Mouse (Mus musculus): Measurements from ENCODE around the gene B3galt1. TPM values are rescaled to one million over a fixed set of nuclear protein-coding genes. Genes with fewer than 3 reads are reported as not detected.
A peak's percentile ranks its signal among the peaks of the same experiment; 100 is the strongest.

Gene B3galt1
- total RNA-seq, 2 experiments from 2014 or later = 6.5 to 6.8 TPM

- DNase-seq (ENCODE audit: low spot score in 2 of 2) = no peak
These were observed 112.0 kb downstream of the B3galt1 start for GRCm38 (mm10) chr2:67677697-67678096.

DNA sequence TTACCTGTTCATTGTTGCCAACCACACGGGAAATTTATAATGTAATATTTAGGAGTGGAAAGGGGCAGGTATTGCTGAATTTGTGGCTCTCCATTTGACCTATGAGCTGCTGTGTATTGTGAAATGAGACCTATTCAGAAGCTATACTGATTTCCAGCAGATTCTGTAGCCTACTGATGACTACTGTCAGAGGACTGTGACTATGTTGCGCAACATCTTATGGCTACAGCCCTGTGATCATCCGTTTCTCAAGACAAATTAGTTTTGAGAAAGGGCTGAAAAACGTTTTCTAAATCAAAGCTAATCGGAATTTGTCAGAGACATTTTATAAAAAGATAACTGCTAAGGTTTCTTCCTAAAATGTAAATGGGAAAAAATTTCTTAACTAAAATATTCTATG is 158.6 kb downstream of the B3galt1 start:
- no peak for DNase-seq (ENCODE audit: low spot score in 2 of 2)

GRCm38 (mm10) chr2:67730771-67731170 is 165.1 kb downstream of the B3galt1 start:
- no peak for DNase-seq (ENCODE audit: low spot score in 2 of 2)

DNA sequence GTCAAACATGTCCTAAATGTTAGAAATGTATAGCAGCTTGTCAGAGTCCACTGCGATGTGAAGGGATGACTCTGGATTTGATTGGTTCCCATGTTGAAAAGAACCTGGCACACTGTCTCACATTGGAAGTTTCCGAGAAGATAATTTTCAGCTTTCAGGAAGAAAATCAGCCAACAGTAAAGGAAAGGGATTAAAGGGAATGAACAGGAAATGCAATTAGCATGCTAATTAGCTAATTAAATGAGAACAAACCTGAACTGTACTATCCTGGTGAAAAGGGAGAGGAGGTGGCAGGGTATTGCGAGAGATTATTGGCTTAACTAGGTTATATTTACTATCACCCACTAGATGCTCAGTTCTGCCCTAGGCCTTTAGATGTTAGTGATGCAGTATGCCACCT is 185.9 kb downstream of the B3galt1 start:
- DNase-seq (ENCODE audit: low spot score in 2 of 2) = no peak

DNA sequence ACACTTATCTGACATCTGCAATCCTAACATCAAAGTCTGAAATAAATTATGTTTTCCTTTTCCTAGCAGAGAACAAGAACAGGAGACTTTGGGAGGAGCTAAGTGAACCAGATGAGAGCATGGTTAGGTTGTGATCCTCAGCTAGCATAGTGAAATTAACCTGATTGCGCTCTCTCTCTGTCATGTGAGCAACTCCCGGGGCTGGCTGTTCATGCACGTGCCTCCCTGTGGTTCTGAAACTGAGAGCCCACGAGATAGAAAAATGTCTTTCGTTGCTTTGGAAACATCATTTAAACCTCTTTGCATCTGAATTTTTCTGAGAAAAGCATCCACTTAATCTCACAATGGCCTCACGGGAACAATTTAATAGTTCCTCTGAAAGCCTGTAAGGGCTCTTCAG is 190.8 kb downstream of the B3galt1 start:
- no peak for DNase-seq (ENCODE audit: low spot score in 2 of 2)

DNA sequence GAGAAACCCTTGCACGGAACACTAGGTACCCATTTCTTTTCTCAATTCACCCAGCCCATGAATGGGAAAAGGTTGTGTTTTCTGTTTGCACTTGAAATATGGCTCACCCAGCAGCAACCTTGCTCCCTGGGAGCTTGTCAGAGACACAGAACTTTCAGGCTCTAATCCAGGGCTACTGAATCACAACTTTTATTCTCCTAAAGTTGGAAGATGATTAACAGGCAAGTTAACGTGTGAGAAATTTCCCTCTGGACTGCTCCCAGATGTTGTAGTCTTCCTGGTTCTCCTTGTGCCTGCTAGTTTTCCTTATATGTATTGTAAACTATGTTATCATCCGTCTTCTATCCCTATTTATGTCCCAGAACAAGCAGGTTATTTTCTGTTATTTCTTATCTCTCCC is 221.9 kb downstream of the B3galt1 start:
- no peak for DNase-seq (ENCODE audit: low spot score in 2 of 2)

GRCm38 (mm10) chr2:67797561-67797960 is 231.9 kb downstream of the B3galt1 start:
- DNase-seq (ENCODE audit: low spot score in 2 of 2) = no peak

DNA sequence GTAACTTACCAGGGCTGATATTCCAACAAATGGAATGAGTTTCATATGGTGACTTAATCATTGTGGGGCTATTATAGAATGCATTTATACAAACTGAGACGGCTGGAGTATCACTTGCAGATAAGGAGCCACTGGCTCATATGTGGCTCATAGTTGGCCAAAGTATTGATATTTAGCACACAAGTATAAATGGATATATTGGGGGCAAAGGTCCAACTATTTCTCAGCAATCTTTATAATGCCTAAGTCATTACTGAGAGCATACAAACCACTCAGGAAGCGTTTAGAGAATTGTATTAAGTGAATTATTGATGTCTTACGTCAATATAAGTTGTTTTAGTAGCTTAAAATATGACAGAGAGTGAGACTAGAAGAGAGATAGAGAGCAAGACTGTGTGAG is 234.3 kb downstream of the B3galt1 start:
- DNase-seq (ENCODE audit: low spot score in 2 of 2) = no peak

GRCm38 (mm10) chr2:67816149-67816548 is 250.5 kb downstream of the B3galt1 start:
- no peak for DNase-seq (ENCODE audit: low spot score in 2 of 2)

DNA sequence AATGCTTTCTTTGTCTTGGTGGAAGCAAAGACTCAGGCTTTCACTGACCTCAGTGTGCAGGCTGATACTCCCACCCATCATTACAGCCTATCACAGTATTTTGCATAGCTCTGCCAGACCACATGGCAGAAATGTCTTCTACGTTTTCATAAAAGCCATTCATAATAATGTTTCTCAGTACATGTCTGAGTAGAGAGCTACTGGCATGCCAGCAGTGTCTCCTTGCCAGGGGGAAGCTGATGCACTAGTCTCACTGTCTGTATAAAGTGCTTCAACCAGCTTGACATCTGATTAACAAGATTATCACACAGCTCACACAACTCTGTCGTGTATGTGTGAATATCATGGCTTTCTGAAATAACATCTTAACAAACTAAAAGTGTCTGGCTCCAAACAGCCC is 252.3 kb downstream of the B3galt1 start:
- DNase-seq (ENCODE audit: low spot score in 2 of 2) = no peak

DNA sequence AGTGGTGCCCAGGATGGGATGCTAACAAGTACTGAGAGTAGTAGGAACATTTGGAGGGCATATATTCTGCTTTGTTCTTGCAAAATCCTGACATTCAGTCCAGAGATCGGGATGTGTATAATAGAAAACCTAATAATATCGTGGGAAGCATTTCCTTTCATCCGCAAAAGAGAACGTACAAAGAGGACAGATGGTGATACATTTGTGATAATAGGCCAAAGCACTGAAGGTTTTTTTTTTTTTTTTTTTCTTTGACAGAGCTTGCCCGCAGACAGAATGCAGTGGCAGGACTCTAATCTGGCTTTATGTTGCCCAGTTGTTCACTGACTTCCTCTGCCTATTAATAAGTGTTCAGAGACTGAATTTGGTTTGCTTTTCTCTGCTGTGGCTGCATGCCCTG is 256.7 kb downstream of the B3galt1 start:
- no peak for DNase-seq (ENCODE audit: low spot score in 2 of 2)

- peak in 1 of 2 experiments; percentile 32 for DNase-seq (ENCODE audit: low spot score in 2 of 2)
These were observed 262.0 kb downstream of the B3galt1 start for GRCm38 (mm10) chr2:67827697-67828096.

DNA sequence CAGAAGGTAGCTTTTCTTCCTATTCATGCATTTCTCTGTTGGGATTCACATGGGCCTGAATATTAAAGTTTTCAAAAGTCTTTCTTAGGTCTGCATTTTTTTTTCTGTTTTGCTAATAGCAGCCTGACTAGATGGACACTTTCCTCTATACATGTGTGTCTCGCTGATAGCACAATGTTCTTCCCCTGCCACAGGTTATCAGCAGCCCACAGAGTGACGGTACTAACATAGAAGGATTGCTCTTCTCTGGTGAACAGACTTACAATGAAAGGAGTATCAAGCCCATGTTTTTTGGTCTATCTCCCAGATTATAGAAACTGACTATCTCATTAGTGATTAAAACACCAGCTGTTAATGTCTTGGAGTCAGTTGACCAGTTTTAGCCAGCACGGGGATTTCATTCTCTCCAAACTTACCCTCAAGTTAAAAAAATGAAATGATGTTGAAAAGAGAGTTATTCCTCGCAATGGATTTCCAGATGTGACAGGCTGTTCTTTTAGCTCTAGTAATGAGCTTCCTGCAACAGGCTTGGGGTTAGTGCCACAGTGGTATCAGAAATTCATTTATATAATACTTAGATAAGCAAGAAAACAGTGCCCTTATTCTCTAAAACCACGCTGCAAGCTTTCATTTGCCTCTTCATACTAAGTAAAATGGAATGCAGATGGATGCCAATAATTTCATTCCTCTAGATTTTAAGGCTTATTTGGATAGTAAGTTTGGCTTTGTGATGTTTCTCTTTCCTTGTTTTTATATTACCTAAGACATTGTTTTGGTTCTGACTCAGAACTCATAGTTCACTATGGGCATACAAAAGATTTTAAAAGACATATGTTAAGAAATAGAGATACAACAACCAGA is 263.6 kb downstream of the B3galt1 start:
- DNase-seq (ENCODE audit: low spot score in 2 of 2) = no peak

- no peak for DNase-seq (ENCODE audit: low spot score in 2 of 2)
These were observed 282.1 kb downstream of the B3galt1 start for GRCm38 (mm10) chr2:67847806-67848205.

DNA sequence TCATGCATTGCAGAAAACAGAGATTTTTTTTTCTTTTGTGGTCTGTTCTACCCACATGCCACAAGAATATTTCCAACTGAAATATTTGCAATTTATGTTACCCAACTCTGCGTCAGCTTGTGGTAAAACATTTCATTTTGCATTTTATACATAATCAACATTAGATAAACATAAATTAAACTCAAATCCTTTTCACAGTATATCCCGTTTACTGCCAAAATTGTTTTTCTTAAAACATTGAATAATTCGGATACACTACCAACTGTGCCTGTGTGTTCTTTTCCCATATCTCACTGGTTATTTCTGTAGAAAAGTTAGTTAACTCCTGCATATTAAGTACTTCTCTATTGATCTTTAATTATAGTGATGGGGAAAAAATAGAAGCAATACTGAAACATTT is 285.1 kb downstream of the B3galt1 start:
- DNase-seq (ENCODE audit: low spot score in 2 of 2) = no peak

DNA sequence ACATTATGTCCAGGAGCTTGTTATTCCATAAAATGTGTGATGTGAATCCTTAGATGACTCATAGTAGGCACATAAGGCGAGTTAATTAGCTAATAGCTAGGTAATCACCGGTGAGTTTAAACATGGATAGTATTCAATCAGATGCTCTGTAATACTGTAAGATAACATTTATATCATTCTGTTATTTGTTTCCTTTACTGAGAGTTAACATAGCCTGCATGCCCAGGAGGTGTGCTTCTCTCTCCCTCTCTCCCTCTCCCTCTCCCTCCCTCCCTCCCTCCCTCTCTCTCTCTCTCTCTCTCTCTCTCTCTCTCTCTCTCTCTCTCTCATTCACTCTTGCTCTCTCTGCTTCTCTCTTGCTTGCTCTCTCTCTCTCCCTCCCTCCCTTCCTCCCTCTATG is 292.7 kb downstream of the B3galt1 start:
- no peak for DNase-seq (ENCODE audit: low spot score in 2 of 2)

DNA sequence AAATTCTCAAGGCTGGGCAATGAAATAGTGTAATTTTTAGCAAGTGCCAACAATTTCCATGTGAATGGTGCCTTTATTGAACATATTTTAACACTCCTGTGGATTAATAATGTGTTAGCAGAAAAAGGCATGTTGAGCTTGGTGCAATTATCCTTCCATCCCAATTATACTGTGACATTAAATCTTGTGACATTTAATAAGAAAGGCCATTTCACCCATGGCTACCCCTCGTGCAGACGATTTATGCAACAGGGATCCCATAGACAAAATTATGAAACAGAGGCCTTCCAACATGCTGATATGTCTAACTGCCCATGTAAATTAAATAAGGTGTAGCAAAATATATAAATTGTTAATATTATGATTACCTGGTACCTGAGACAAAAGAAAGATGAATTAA is 293.3 kb downstream of the B3galt1 start:
- DNase-seq (ENCODE audit: low spot score in 2 of 2) = no peak

DNA sequence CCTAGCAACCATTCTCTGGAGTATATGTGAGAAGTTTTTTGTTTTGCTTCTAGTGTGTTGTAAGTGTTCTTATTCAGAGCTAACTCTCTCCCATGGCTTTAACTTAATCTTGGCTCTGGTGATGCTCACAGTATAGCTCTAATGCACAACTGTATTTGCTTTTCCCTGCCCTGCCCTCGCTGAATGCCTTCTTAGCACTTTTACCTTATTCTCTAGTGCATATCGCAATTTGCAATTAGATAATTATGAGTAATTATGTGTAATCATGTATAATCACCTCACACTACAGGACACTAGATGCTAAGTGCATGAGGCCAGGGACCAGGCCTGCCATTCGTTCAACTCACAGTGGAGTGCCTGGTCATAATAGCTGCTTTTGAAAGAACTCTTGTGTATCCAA is 307.7 kb downstream of the B3galt1 start:
- DNase-seq (ENCODE audit: low spot score in 2 of 2) = no peak

- DNase-seq (ENCODE audit: low spot score in 2 of 2) = no peak
These were observed 314.2 kb downstream of the B3galt1 start for GRCm38 (mm10) chr2:67879836-67880235.

- no peak for DNase-seq (ENCODE audit: low spot score in 2 of 2)
These were observed 316.1 kb downstream of the B3galt1 start for GRCm38 (mm10) chr2:67881713-67882281.

- no peak for DNase-seq (ENCODE audit: low spot score in 2 of 2)
These were observed 332.5 kb downstream of the B3galt1 start for GRCm38 (mm10) chr2:67897956-67898689.

- DNase-seq (ENCODE audit: low spot score in 2 of 2) = no peak
These were observed 335.9 kb downstream of the B3galt1 start for GRCm38 (mm10) chr2:67901574-67901973.

Measured in gastrocnemius, postnatal 4 days (tissue).